Mouse (Mus musculus) heart, embryonic 11.5 days (tissue): Measurements from ENCODE around the gene Gpc5. TPM values are rescaled to one million over a fixed set of nuclear protein-coding genes. Genes with fewer than 3 reads are reported as not detected.

Experiments used
- ATAC-seq: fragments of 200-750 bp; cut with Nextera tagmentation; replicated peaks from 2 replicates; pipeline ENCODE4 v1.8.0; 2017; ENCODE audit warnings: moderate library complexity; ENCODE audit not compliant: insufficient number of reproducible peaks, low FRiP score, low TSS enrichment
- H3K27ac ChIP-seq: fragments of 300-500 bp; sonication (generic); 2 replicates; pipeline ENCODE4 v1.5.1; 2014; ENCODE audit warnings: mild to moderate bottlenecking, low read depth, low read length
- H3K27me3 ChIP-seq: fragments of 300-500 bp; sonication (generic); 2 replicates; pipeline ENCODE4 v1.6.1; 2014; ENCODE audit warnings: mild to moderate bottlenecking, low read length, mixed read lengths; ENCODE audit not compliant: control insufficient read depth, insufficient read depth
- H3K36me3 ChIP-seq: fragments of 300-500 bp; sonication (generic); 2 replicates; pipeline ENCODE4 v1.6.1; 2014; ENCODE audit warnings: mild to moderate bottlenecking, low read length, moderate library complexity, mixed read lengths; ENCODE audit not compliant: control insufficient read depth, insufficient read depth
- H3K4me1 ChIP-seq: fragments of 300-500 bp; sonication (generic); 2 replicates; pipeline ENCODE4 v1.6.1; 2014; ENCODE audit warnings: low read length; ENCODE audit not compliant: control insufficient read depth, insufficient read depth
- H3K4me2 ChIP-seq: fragments of 300-500 bp; sonication (generic); 2 replicates; pipeline ENCODE4 v1.6.1; 2014; ENCODE audit warnings: mild to moderate bottlenecking, moderate library complexity
- H3K4me3 ChIP-seq: fragments of 300-500 bp; sonication (generic); 2 replicates; pipeline ENCODE4 v1.5.1; 2014; ENCODE audit warnings: low read depth, low read length
- H3K9ac ChIP-seq: fragments of 300-500 bp; sonication (generic); 2 replicates; pipeline ENCODE4 v1.6.1; 2014; ENCODE audit warnings: mild to moderate bottlenecking, low read depth, low read length, moderate library complexity
- H3K9me3 ChIP-seq: fragments of 300-500 bp; sonication (generic); replicated peaks from 2 replicates; pipeline ENCODE4 v1.6.1; 2016; ENCODE audit warnings: low read length; ENCODE audit not compliant: control insufficient read depth
- WGBS: fragments of 180-500 bp; shearing (Covaris S2); extraction: QIAGEN DNeasy Blood & Tissue Kit; methylation state at CpG from one replicate; pipeline ENCODE4 v1.1.7; 2014; ENCODE audit not compliant: insufficient replicate concordance; 5-methylcytosine and 5-hydroxymethylcytosine counted together
- polyA plus RNA-seq: library from polyadenylated mRNA; unstranded; fragments of >200 nt; fragmentation: Nextera tagmentation; extraction: Ambion mirVana; gene quantifications from 2 replicates; pipeline ENCODE4 v1.2.1, GENCODE M21; 2014

The Gpc5 gene
- polyA plus RNA-seq, 1 experiment from 2014 or later = 0.53 TPM

DNA sequence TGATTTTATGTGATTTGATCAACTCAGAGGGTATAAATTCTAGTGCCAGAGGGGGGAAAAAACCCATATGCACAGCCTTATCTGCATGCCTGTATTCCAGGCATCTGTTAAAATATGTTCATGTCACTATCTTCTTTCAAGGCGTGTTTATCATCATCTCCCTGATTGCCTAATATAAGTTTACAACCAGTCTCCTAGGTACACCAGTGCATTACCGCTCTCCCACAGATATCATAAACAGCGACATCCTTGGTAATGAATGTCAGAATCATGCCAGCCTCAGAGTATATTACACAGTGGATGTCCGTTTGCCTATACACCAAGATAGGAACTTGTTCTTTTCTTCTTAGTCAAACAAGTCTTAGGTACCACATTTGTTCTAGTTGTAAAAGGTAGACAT lies 1095.0 kb downstream of the Gpc5 start:
- Histone ChIP-seq H3K36me3 (no peaks in the 10 kb centered on the region), H3K9ac (no peak overlapping the region), H3K9me3 (no peaks in the 10 kb centered on the region), H3K4me1 (no peaks in the 10 kb centered on the region), H3K4me2 (no peak overlapping the region), H3K27me3 (no peaks in the 10 kb centered on the region), H3K4me3 (no peak overlapping the region), H3K27ac (no peak overlapping the region)
- no peak for ATAC-seq
- 70% methylated on average over 4 of the region's 4 CpGs for WGBS

DNA sequence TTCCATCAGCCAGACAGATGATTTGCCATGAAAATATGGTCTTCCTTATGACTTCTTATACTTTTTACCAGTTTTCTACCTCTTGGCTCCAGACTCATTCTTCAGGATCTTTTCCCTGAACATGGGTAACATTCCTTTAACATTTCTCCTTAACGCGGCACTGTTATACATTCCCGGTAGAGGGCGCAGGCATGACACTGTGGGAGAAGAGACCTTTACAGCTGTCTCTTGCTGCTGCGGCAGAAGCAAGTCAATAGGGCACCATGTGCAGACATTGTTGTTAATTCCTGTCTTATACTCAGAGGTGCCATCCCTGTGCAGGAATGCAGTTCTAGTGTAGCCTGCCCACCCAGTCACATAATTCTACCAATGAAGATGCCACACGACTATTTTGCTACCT lies 1115.0 kb downstream of the Gpc5 start:
- H3K4me2 ChIP-seq = no peak overlapping the region
- H3K9me3 ChIP-seq = no peaks in the 10 kb centered on the region
- H3K27ac ChIP-seq = no peak overlapping the region
- H3K27me3 ChIP-seq = no peaks in the 10 kb centered on the region
- H3K4me1 ChIP-seq = no peaks in the 10 kb centered on the region
- WGBS = 32% methylated on average over 6 of the region's 6 CpGs
- no peaks in the 10 kb centered on the region for H3K36me3 ChIP-seq
- no peak overlapping the region for H3K9ac ChIP-seq
- H3K4me3 ChIP-seq = no peak overlapping the region
- no peak for ATAC-seq

- Histone ChIP-seq H3K9me3 (no peaks in the 10 kb centered on the region), H3K27ac (no peak overlapping the region), H3K27me3 (no peaks in the 10 kb centered on the region), H3K36me3 (no peaks in the 10 kb centered on the region), H3K4me3 (no peak overlapping the region), H3K4me2 (no peak overlapping the region), H3K4me1 (no peaks in the 10 kb centered on the region), H3K9ac (no peak overlapping the region)
- 90% methylated on average over 3 of the region's 3 CpGs for WGBS
- ATAC-seq = no peak
These were observed 1116.6 kb downstream of the Gpc5 start for GRCm38 (mm10) chr14:116208581-116208980.

- WGBS = 60% methylated on average over 5 of the region's 5 CpGs
- Histone ChIP-seq H3K27ac (no peak overlapping the region), H3K9me3 (no peaks in the 10 kb centered on the region), H3K36me3 (no peaks in the 10 kb centered on the region), H3K4me3 (no peak overlapping the region), H3K27me3 (no peaks in the 10 kb centered on the region), H3K9ac (no peak overlapping the region), H3K4me1 (no peaks in the 10 kb centered on the region), H3K4me2 (no peak overlapping the region)
- no peak for ATAC-seq
These were observed 1117.0 kb downstream of the Gpc5 start for GRCm38 (mm10) chr14:116209045-116209444.

GRCm38 (mm10) chr14:116210304-116210703 lies 1118.3 kb downstream of the Gpc5 start:
- no peak overlapping the region for H3K9ac ChIP-seq
- no peak overlapping the region for H3K4me3 ChIP-seq
- H3K9me3 ChIP-seq = no peaks in the 10 kb centered on the region
- H3K4me1 ChIP-seq = no peaks in the 10 kb centered on the region
- no peak overlapping the region for H3K4me2 ChIP-seq
- H3K27me3 ChIP-seq = no peaks in the 10 kb centered on the region
- no peak overlapping the region for H3K27ac ChIP-seq
- no peaks in the 10 kb centered on the region for H3K36me3 ChIP-seq
- WGBS = 70% methylated on average over 6 of the region's 6 CpGs
- no peak for ATAC-seq

GRCm38 (mm10) chr14:116212029-116212428 lies 1120.0 kb downstream of the Gpc5 start:
- H3K27me3 ChIP-seq = no peaks in the 10 kb centered on the region
- no peak overlapping the region for H3K27ac ChIP-seq

GRCm38 (mm10) chr14:116258126-116258525 lies 1166.1 kb downstream of the Gpc5 start:
- Histone ChIP-seq H3K4me2 (no peak overlapping the region), H3K9me3 (no peaks in the 10 kb centered on the region), H3K4me1 (no peaks in the 10 kb centered on the region), H3K36me3 (no peaks in the 10 kb centered on the region), H3K4me3 (no peak overlapping the region), H3K27me3 (no peaks in the 10 kb centered on the region), H3K9ac (no peak overlapping the region), H3K27ac (no peak overlapping the region)
- 89% methylated on average over 1 of the region's 1 CpGs for WGBS
- ATAC-seq = no peak

More at GRCm38 (mm10) chr14:116212029-116212428, 1120.0 kb downstream of the Gpc5 start:
- H3K36me3 ChIP-seq = no peaks in the 10 kb centered on the region
- H3K4me1 ChIP-seq = no peaks in the 10 kb centered on the region
- H3K9ac ChIP-seq = no peak overlapping the region
- H3K9me3 ChIP-seq = no peaks in the 10 kb centered on the region
- H3K4me2 ChIP-seq = no peak overlapping the region
- H3K4me3 ChIP-seq = no peak overlapping the region
- ATAC-seq = no peak

- H3K9ac ChIP-seq = no peak overlapping the region
- H3K4me1 ChIP-seq = no peaks in the 10 kb centered on the region
- no peak overlapping the region for H3K27ac ChIP-seq
- no peak overlapping the region for H3K4me2 ChIP-seq
- no peaks in the 10 kb centered on the region for H3K36me3 ChIP-seq
- ATAC-seq = no peak
- H3K27me3 ChIP-seq = no peaks in the 10 kb centered on the region
- 78% methylated on average over 2 of the region's 2 CpGs for WGBS
- H3K4me3 ChIP-seq = no peak overlapping the region
- H3K9me3 ChIP-seq = no peaks in the 10 kb centered on the region
These were observed 1216.5 kb downstream of the Gpc5 start for GRCm38 (mm10) chr14:116308541-116308940.

GRCm38 (mm10) chr14:116317491-116317890 lies 1225.5 kb downstream of the Gpc5 start:
- Histone ChIP-seq H3K9ac (no peak overlapping the region), H3K4me1 (no peaks in the 10 kb centered on the region), H3K9me3 (no peaks in the 10 kb centered on the region), H3K27me3 (no peaks in the 10 kb centered on the region), H3K4me2 (no peak overlapping the region), H3K27ac (no peak overlapping the region), H3K36me3 (no peaks in the 10 kb centered on the region), H3K4me3 (no peak overlapping the region)
- ATAC-seq = no peak
